Mouse (Mus musculus) lung, adult 18-20 months (tissue): ENCODE data around the gene Artn.

ENCODE experiments used
- DNase-seq, 2 experiments: peaks; one replicate each; pipeline ENCODE4 v3.0.0; 2022; ENCODE audit warnings: mixed read lengths in 2 of 2

Gene Artn

DNA sequence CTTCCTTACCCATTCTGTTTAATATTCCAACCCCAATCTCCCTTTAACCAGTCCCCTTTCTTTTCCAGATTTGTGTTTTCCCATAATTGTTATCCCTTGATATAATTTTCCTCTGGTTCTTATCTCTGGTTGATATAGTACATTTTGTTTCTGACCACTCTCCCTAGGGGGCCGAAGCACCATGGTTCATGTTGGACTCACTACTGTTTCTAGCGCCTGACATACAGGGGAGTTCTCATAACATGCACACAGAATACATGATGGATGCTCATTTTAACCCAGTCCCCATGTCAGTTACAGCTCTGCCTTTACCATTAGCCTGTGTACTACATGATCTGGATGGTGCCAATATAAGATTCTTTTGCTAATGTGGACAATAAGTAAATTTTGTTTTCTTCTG is 41.6 kb downstream of the Artn start:
- no peak for DNase-seq

DNA sequence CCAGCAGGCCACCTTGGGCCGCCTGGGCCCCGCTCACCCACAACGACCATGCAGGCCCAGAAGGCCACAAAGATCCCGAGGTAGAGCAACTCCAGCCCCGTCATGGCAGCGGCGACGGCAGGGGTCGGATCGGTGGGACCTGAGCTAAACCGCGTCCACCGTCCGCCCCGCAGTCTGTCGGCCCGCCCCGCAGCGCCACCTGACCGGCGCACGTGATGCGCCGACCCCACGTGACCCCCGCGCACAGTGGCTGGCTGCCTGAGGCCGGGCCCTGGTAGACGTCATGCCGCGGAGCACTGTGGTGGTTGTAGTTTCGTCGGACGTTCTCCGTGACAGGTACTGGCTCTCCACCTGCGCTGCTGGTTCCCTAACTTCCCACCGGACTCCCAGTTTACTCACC is 42.4 kb downstream of the Artn start, which contains the start of gene Atp6v0b:
Gene Atp6v0b, minus strand, starts transcription at position 201 of the 400 bp plus-strand sequence.
- peak; percentile 94 to 95 for DNase-seq

DNA sequence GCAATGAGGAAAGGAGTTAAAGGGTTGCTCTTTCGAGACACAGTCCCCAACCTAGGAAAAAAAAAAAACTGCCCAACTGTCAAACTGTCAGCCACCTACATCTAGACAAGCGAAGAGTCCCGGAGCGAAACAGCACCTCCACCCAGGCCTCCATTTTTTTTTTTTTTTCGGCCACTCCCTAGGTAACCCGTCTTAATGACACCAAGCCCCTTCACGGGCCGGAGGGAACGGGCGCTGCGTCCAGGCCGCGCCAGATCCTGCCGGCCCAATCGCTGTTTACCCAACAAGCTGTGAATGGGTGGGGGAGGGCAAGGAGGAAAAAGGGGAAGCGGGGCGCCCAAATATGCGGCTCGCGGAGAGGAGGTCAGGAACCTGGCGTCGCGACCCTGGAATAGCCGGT is 42.9 kb downstream of the Artn start:
- peak; percentile 41 to 43 for DNase-seq

DNA sequence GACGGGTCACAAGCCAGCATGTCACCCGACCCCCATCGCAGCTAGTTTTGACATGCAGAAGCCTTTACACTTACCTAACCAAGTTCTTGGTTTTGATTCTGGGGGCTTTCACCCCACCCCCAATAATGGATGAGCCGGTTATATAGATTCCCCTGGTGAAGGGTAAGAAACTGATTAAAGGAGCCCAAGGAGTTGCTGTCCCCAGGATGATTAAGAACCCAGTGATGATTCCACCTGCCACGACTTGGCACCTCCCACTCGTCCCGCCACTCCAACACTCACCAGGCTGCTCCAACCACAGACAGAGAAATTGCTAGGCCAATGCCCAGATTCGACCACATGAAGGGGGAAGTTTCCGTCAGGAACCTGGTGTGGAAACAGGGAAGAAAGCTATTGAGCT is 43.6 kb downstream of the Artn start:
- DNase-seq: no peak

DNA sequence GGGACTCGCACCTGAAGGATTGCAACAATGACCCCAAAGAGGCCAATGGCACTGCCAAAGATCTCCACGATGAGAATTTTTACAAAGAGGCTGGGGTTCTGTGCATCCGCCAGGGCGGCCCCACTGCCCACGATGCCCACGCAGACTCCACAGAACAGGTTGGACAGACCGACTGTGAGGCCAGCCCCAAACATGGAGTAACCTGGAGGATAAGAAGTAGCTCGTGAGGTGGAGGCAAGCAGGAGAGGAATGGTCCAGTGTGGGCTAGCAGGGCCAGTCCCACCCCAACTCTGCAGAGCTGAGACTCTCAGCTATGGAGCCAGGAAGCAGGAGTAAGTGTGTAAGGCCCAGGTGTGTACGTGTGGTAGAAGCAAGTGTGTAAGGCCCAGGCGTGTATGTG is 44.5 kb downstream of the Artn start:
- no peak for DNase-seq

DNA sequence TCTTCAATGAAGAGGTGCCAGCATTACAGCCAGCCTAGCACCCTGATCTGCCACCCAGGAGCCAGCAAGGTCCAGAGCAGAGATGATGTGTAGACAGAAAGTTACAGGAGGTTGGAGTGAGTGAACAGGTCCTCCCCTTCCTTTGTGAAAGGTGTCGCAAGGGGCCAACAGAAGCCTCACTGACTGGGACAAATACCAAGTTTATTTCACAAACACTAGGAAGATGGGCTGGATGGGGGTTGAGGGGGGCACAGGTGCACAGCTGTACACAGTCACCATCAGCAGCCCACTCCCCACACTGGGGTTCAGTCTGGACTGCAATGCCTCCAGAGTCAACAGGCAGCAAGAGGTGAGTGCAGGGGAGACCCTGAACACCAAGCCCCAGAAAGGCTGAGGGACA is 45.4 kb downstream of the Artn start:
- no peak for DNase-seq

DNA sequence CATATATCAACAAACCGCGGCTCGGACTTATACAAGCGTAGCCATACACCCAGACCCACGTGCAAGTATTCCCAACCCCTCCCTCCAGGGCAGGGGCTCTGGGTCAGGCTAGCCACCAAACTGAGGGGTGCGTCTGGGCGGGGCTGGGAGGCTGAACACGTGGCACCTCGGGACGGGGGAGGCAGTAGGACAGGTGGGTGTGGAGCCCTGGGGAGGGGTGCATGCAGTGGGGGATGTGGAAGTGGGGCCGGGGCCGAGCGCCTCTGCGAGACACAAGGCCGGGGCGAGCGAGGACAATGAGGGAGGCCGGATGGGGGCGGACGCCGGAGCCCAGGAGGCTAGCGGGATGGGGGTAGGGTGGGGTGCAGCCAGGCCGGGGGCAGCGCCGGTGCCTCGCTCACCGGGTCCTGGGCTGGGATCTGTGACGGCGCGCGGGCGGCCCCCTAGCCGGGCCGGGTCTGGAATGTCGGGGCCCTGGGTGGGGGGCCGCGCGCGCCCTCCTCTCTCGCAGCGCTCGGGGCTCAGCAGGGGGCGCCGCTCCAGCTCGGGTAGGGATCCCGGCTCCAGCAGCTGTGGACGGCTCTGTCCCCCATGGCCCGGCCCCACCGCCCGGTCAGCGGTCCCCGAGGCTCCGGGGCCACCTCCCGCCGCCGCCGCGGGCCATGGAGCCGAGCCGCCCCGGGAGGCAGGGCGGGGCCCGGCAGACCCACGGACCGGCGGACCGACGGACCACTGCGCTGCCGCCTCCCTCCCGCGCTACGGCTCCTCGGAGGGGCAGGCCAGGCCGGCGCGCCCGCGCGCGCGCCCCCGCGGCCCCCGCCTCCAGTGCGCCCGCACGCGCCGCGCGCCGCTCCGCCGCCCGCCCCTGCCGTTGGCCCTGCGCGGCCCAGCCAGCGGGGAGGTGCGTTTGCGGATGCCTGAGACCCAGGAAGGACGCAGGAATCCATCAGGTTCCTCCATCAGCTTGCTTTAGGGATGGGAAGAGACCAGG is 46.6 kb downstream of the Artn start, which contains the start of gene B4galt2:
Gene B4galt2, minus strand, starts transcription at position 787 of the 991 bp plus-strand sequence.
- DNase-seq: peak; percentile 33 to 38

DNA sequence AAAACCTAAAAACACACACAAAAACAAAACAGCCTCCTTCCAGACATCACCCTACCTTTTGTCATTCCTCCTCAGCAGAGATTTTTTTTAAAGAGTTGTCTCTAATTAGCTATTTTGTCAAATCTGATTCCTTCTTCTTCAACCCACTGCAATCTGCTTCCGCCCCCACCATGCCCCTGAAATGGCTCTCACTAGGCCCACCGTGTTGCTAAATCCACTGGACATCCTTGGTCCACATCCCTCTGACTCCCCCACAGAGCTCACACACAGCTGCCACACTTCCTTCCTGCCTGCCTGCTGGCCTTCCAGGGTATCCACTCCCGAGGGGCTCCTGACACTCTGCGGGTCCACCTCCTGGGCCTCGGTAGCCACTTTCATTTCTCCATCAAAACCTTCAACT is 50.9 kb downstream of the Artn start:
- no peak for DNase-seq

DNA sequence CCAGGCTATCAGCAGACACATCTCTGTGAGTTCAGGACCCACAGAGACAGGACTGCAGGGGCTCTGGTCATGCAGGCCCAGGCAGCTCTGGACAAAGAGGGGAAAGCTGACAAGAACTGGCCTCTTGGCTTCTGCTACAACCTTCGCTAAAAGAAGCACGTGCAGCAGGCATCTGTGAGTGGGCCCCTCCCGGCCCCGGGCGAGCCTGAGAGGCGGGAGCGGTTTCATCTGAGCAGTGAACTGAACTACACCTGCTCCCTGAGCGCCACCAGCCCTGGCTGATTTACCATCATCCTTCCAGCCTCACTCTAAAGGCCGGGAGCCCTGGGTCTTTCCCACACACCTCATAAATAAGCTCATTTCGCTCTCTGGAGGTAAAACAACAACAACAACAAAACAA is 51.3 kb downstream of the Artn start:
- no peak for DNase-seq
